Mouse (Mus musculus): ENCODE data around the gene Daxx. TPM values are rescaled to one million over a fixed set of nuclear protein-coding genes. Genes with fewer than 3 reads are reported as not detected.
"Not testable (repeated sequence)": the region's sequence is repeated elsewhere in the genome, so short reads cannot be mapped to it uniquely, and the experiment has no call there.

Gene Daxx
- total RNA-seq, 4 experiments from 2014 or later: 14.1 to 18.5 (median 16.1) TPM

GRCm38 (mm10) chr17:33941381-33941780 lies 32.2 kb downstream of the Daxx start:
- no peak for DNase-seq (ENCODE audit: low spot score in 2 of 2)

GRCm38 (mm10) chr17:33943454-33943853 lies 34.2 kb downstream of the Daxx start:
- DNase-seq (ENCODE audit: low spot score in 2 of 2): no peak

GRCm38 (mm10) chr17:33947430-33948089 lies 38.3 kb downstream of the Daxx start:
- DNase-seq (ENCODE audit: low spot score in 2 of 2): no peak

- no peak for DNase-seq (ENCODE audit: low spot score in 2 of 2)
These were observed 39.1 kb downstream of the Daxx start for GRCm38 (mm10) chr17:33948090-33948904.

GRCm38 (mm10) chr17:33948905-33949537 lies 39.8 kb downstream of the Daxx start:
- no peak for DNase-seq (ENCODE audit: low spot score in 2 of 2)

GRCm38 (mm10) chr17:33950131-33950625 lies 41.0 kb downstream of the Daxx start:
- no peak for DNase-seq (ENCODE audit: low spot score in 2 of 2)

- peak; percentile 36 to 45 for DNase-seq (ENCODE audit: low spot score in 2 of 2)
These were observed 42.1 kb downstream of the Daxx start, which contains the start of gene B3galt4 for GRCm38 (mm10) chr17:33951021-33951946. TSS of gene B3galt4 (minus strand) at chr17:33951488.

GRCm38 (mm10) chr17:33952015-33952414 lies 42.8 kb downstream of the Daxx start:
- DNase-seq (ENCODE audit: low spot score in 2 of 2): not testable (repeated sequence)

- no peak for DNase-seq (ENCODE audit: low spot score in 2 of 2)
These were observed 43.7 kb downstream of the Daxx start for GRCm38 (mm10) chr17:33952879-33953278.

- no peak for DNase-seq (ENCODE audit: low spot score in 2 of 2)
These were observed 44.1 kb downstream of the Daxx start for GRCm38 (mm10) chr17:33953310-33953709.

- no peak for DNase-seq (ENCODE audit: low spot score in 2 of 2)
These were observed 44.8 kb downstream of the Daxx start for GRCm38 (mm10) chr17:33953961-33954565.

GRCm38 (mm10) chr17:33954646-33955554 lies 45.7 kb downstream of the Daxx start:
- no peak for DNase-seq (ENCODE audit: low spot score in 2 of 2)

- peak; percentile 93 to 95 for DNase-seq (ENCODE audit: low spot score in 2 of 2)
These were observed 46.5 kb downstream of the Daxx start, which contains the start of the genes Vps52 and Rps18 for GRCm38 (mm10) chr17:33955555-33956214. TSS of gene Vps52 (plus strand) at chr17:33955812. TSS of gene Rps18 (minus strand) at chr17:33956001.

- DNase-seq (ENCODE audit: low spot score in 2 of 2): no peak
These were observed 47.1 kb downstream of the Daxx start for GRCm38 (mm10) chr17:33956336-33956735.

- DNase-seq (ENCODE audit: low spot score in 2 of 2): no peak
These were observed 48.3 kb downstream of the Daxx start for GRCm38 (mm10) chr17:33957493-33957892.

- no peak for DNase-seq (ENCODE audit: low spot score in 2 of 2)
These were observed 49.2 kb downstream of the Daxx start for GRCm38 (mm10) chr17:33958451-33958850.

GRCm38 (mm10) chr17:33959135-33959534 lies 49.9 kb downstream of the Daxx start:
- DNase-seq (ENCODE audit: low spot score in 2 of 2): no peak

GRCm38 (mm10) chr17:33959948-33960347 lies 50.7 kb downstream of the Daxx start:
- no peak for DNase-seq (ENCODE audit: low spot score in 2 of 2)

- DNase-seq (ENCODE audit: low spot score in 2 of 2): no peak
These were observed 53.7 kb downstream of the Daxx start for GRCm38 (mm10) chr17:33962876-33963275.

All from gastrocnemius, adult 8-10 months (tissue).